Mouse (Mus musculus): ENCODE results near the gene Uqcc3. TPM values are rescaled to one million over a fixed set of nuclear protein-coding genes. Genes with fewer than 3 reads are reported as not detected.
"Not testable (repeated sequence)": the region's sequence is repeated elsewhere in the genome, so short reads cannot be mapped to it uniquely, and the experiment has no call there.

Uqcc3 gene
- polyA plus RNA-seq, 1 experiment = 45.4 TPM

- TF ChIP-seq POLR2A (IDR thresholded peaks at IDR 0.05; ENCODE audit: borderline replicate concordance, extremely low read depth, insufficient read depth, insufficient read length, poor library complexity, severe bottlenecking) (no peak), CTCF (IDR thresholded peaks at IDR 0.05; ENCODE audit: borderline replicate concordance, extremely low read depth, insufficient read depth, insufficient read length) (no peak)
- no peak for DNase-seq (ENCODE audit: low read depth)
Observed at GRCm38 (mm10) chr19:8919000-8919399, 38.3 kb upstream of the Uqcc3 start.

- no peak for DNase-seq (ENCODE audit: low read depth)
- TF ChIP-seq POLR2A (IDR thresholded peaks at IDR 0.05; ENCODE audit: borderline replicate concordance, extremely low read depth, insufficient read depth, insufficient read length, poor library complexity, severe bottlenecking) (no peak), CTCF (IDR thresholded peaks at IDR 0.05; ENCODE audit: borderline replicate concordance, extremely low read depth, insufficient read depth, insufficient read length) (no peak)
Observed at GRCm38 (mm10) chr19:8914212-8914611, 33.5 kb upstream of the Uqcc3 start.

GRCm38 (mm10) chr19:8911810-8912209, 31.1 kb upstream of the Uqcc3 start:
- no peak for DNase-seq (ENCODE audit: low read depth)
- TF ChIP-seq CTCF (IDR thresholded peaks at IDR 0.05; ENCODE audit: borderline replicate concordance, extremely low read depth, insufficient read depth, insufficient read length) (no peak), POLR2A (IDR thresholded peaks at IDR 0.05; ENCODE audit: borderline replicate concordance, extremely low read depth, insufficient read depth, insufficient read length, poor library complexity, severe bottlenecking) (no peak)

- TF ChIP-seq POLR2A (IDR thresholded peaks at IDR 0.05; ENCODE audit: borderline replicate concordance, extremely low read depth, insufficient read depth, insufficient read length, poor library complexity, severe bottlenecking) (no peak), CTCF (IDR thresholded peaks at IDR 0.05; ENCODE audit: borderline replicate concordance, extremely low read depth, insufficient read depth, insufficient read length) (no peak)
- DNase-seq (ENCODE audit: low read depth) = no peak
Observed at GRCm38 (mm10) chr19:8908531-8908930, 27.8 kb upstream of the Uqcc3 start.

GRCm38 (mm10) chr19:8903412-8903811, 22.7 kb upstream of the Uqcc3 start:
- TF ChIP-seq POLR2A (IDR thresholded peaks at IDR 0.05; ENCODE audit: borderline replicate concordance, extremely low read depth, insufficient read depth, insufficient read length, poor library complexity, severe bottlenecking) (no peak), CTCF (IDR thresholded peaks at IDR 0.05; ENCODE audit: borderline replicate concordance, extremely low read depth, insufficient read depth, insufficient read length) (no peak)

GRCm38 (mm10) chr19:8899079-8899478, 18.4 kb upstream of the Uqcc3 start:
- TF ChIP-seq CTCF (IDR thresholded peaks at IDR 0.05; ENCODE audit: borderline replicate concordance, extremely low read depth, insufficient read depth, insufficient read length) = no peak
- no peak for TF ChIP-seq POLR2A (IDR thresholded peaks at IDR 0.05; ENCODE audit: borderline replicate concordance, extremely low read depth, insufficient read depth, insufficient read length, poor library complexity, severe bottlenecking)
- no peak for DNase-seq (ENCODE audit: low read depth)

More at GRCm38 (mm10) chr19:8903412-8903811, 22.7 kb upstream of the Uqcc3 start:
- no peak for DNase-seq (ENCODE audit: low read depth)

- no peak for DNase-seq (ENCODE audit: low read depth)
- TF ChIP-seq POLR2A (IDR thresholded peaks at IDR 0.05; ENCODE audit: borderline replicate concordance, extremely low read depth, insufficient read depth, insufficient read length, poor library complexity, severe bottlenecking) (no peak), CTCF (IDR thresholded peaks at IDR 0.05; ENCODE audit: borderline replicate concordance, extremely low read depth, insufficient read depth, insufficient read length) (no peak)
Observed at GRCm38 (mm10) chr19:8898576-8898975, 17.9 kb upstream of the Uqcc3 start.

GRCm38 (mm10) chr19:8897865-8898495, 17.3 kb upstream of the Uqcc3 start, which contains the start of gene Ganab:
Gene Ganab (plus strand): TSS chr19:8898071.
- TF ChIP-seq CTCF (IDR thresholded peaks at IDR 0.05; ENCODE audit: borderline replicate concordance, extremely low read depth, insufficient read depth, insufficient read length) = 0 out of 2 replicates have a peak, but pooled peaks have one; percentile 6
- peak; percentile 54; the same call in 1 of the 2 replicates for TF ChIP-seq POLR2A (IDR thresholded peaks at IDR 0.05; ENCODE audit: borderline replicate concordance, extremely low read depth, insufficient read depth, insufficient read length, poor library complexity, severe bottlenecking)
- peak; percentile 99 for DNase-seq (ENCODE audit: low read depth)

GRCm38 (mm10) chr19:8897211-8897864, 16.6 kb upstream of the Uqcc3 start:
- DNase-seq (ENCODE audit: low read depth) = peak; percentile 41

GRCm38 (mm10) chr19:8896231-8896630, 15.5 kb upstream of the Uqcc3 start:
- DNase-seq (ENCODE audit: low read depth) = not testable (repeated sequence)

- TF ChIP-seq POLR2A (IDR thresholded peaks at IDR 0.05; ENCODE audit: borderline replicate concordance, extremely low read depth, insufficient read depth, insufficient read length, poor library complexity, severe bottlenecking) = no peak
- TF ChIP-seq CTCF (IDR thresholded peaks at IDR 0.05; ENCODE audit: borderline replicate concordance, extremely low read depth, insufficient read depth, insufficient read length) = no peak
- DNase-seq (ENCODE audit: low read depth) = no peak
Observed at GRCm38 (mm10) chr19:8895397-8895960, 14.8 kb upstream of the Uqcc3 start.
